19 mouse cellular contexts compared by ENCODE assay signal in the genomic region with DNA sequence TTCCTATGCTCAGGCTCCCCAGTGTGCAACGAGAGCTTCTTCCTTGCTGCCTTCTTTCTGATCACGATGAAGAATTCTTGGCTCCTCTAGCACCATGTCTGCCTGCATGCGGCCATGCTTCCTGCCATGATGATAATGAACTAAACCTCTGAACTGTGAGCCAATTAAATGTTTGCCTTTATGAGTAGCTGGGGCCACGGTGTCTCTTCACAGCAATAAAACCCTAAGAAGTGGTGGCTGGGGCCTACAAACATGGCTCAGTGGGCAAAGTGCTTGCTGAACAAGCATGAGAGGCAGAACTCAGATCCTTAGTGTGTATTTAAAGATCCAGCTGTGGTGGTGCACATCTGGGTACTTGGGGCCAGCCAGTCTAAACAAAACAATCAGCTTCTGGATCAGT. TPM values are rescaled to one million over a fixed set of nuclear protein-coding genes. Genes with fewer than 3 reads are reported as not detected.
DNase-seq lines count a peak whose midpoint lies in the region; ATAC-seq and TF ChIP-seq lines count a peak whose summit lies in the region.
"Had no signal": no experiment of that assay in that cellular context is flagged by ENCODE, and none has a peak within 500 bp of the region (broad histone marks: within the 10 kb centered on the region; RNA-seq: fewer than 3 reads in every experiment).

No protein-coding gene starts in this region.

- H3K36me3 ChIP-seq in kidney, postnatal 0 days (ENCODE audit: insufficient read depth, low read length) = no peaks in the 10 kb centered on the region
- no peaks in the 10 kb centered on the region for H3K36me3 ChIP-seq in intestine, embryonic 16.5 days (ENCODE audit: control insufficient read depth, insufficient read depth, low read length)
- H3K36me3 ChIP-seq in stomach, embryonic 14.5 days (ENCODE audit: control insufficient read depth, insufficient read depth, low read length) = no peaks in the 10 kb centered on the region
- H3K36me3 ChIP-seq in forebrain, embryonic 16.5 days (ENCODE audit: control insufficient read depth, insufficient read depth) = no peaks in the 10 kb centered on the region
- H3K36me3 ChIP-seq: embryonic facial prominence, embryonic 10.5 days; heart, embryonic 13.5 days had no signal

- no peak overlapping the region for H3K9ac ChIP-seq in kidney, postnatal 0 days (ENCODE audit: low read depth, low read length)
- no peak overlapping the region for H3K9ac ChIP-seq in intestine, embryonic 16.5 days (ENCODE audit: low read depth, low read length)
- no peak overlapping the region for H3K9ac ChIP-seq in stomach, embryonic 14.5 days (replicated peaks; ENCODE audit: low read depth, low read length)
- H3K9ac ChIP-seq in forebrain, embryonic 16.5 days (replicated peaks; ENCODE audit: low read depth, low read length) = no peak overlapping the region
- H3K9ac ChIP-seq: forebrain, embryonic 13.5 days; heart, embryonic 13.5 days had no signal

- no peak for TF ChIP-seq CTCF in kidney, postnatal 0 days (IDR thresholded peaks at IDR 0.05; ENCODE audit: low read depth)

- peaks cover 11% of the 10 kb centered on the region; the same call in 1 of the 2 replicates for H3K4me1 ChIP-seq in kidney, postnatal 0 days (replicated peaks; ENCODE audit: insufficient read depth, low read length)
- H3K4me1 ChIP-seq in intestine, embryonic 16.5 days (ENCODE audit: control insufficient read depth, insufficient read depth, low read length) = peaks cover 7% of the 10 kb centered on the region; the same call in 1 of the 2 replicates
- 0 out of 2 replicates have a peak, but pooled peaks cover 5% of the 10 kb centered on the region for H3K4me1 ChIP-seq in stomach, embryonic 14.5 days (ENCODE audit: control insufficient read depth, insufficient read depth, low read length)
- no peaks in the 10 kb centered on the region for H3K4me1 ChIP-seq in forebrain, embryonic 16.5 days (replicated peaks; ENCODE audit: control insufficient read depth, insufficient read depth, low read length)
- H3K4me1 ChIP-seq: embryonic facial prominence, embryonic 10.5 days; forebrain, embryonic 13.5 days had no signal

- no peak overlapping the region for H3K4me2 ChIP-seq in kidney, postnatal 0 days (ENCODE audit: low read length)
- H3K4me2 ChIP-seq in intestine, embryonic 16.5 days (ENCODE audit: low read depth, low read length) = no peak overlapping the region
- no peak overlapping the region for H3K4me2 ChIP-seq in stomach, embryonic 14.5 days (replicated peaks; ENCODE audit: low read depth, low read length)
- no peak overlapping the region for H3K4me2 ChIP-seq in forebrain, embryonic 16.5 days (ENCODE audit: low read length)
- H3K4me2 ChIP-seq: forebrain, embryonic 13.5 days; heart, embryonic 13.5 days had no signal

- peak overlapping the region; percentile 75 for H3K27ac ChIP-seq in kidney, postnatal 0 days
- H3K27ac ChIP-seq in intestine, embryonic 16.5 days (ENCODE audit: low read length) = no peak overlapping the region
- H3K27ac ChIP-seq in stomach, embryonic 14.5 days (ENCODE audit: low read length) = peak overlapping the region; percentile 63
- H3K27ac ChIP-seq in forebrain, embryonic 16.5 days (ENCODE audit: low read length) = no peak overlapping the region
- H3K27ac ChIP-seq: embryonic facial prominence, embryonic 10.5 days; forebrain, embryonic 13.5 days; heart, embryonic 13.5 days had no signal

- H3K9me3 ChIP-seq in kidney, postnatal 0 days (replicated peaks; ENCODE audit: low read length) = no peaks in the 10 kb centered on the region
- no peaks in the 10 kb centered on the region for H3K9me3 ChIP-seq in intestine, embryonic 16.5 days (ENCODE audit: control insufficient read depth, low read length)
- no peaks in the 10 kb centered on the region for H3K9me3 ChIP-seq in stomach, embryonic 14.5 days (ENCODE audit: control insufficient read depth, low read depth, low read length)
- no peaks in the 10 kb centered on the region for H3K9me3 ChIP-seq in forebrain, embryonic 16.5 days (ENCODE audit: control insufficient read depth, low read length)
- H3K9me3 ChIP-seq: embryonic facial prominence, embryonic 10.5 days; forebrain, embryonic 13.5 days; heart, embryonic 13.5 days had no signal

- H3K27me3 ChIP-seq in kidney, postnatal 0 days (ENCODE audit: insufficient read depth, low read length) = no peaks in the 10 kb centered on the region
- no peaks in the 10 kb centered on the region for H3K27me3 ChIP-seq in intestine, embryonic 16.5 days (replicated peaks; ENCODE audit: control insufficient read depth, insufficient read depth, low read length)
- no peaks in the 10 kb centered on the region for H3K27me3 ChIP-seq in stomach, embryonic 14.5 days (ENCODE audit: control insufficient read depth, insufficient read depth, low read length)
- no peaks in the 10 kb centered on the region for H3K27me3 ChIP-seq in forebrain, embryonic 16.5 days (replicated peaks; ENCODE audit: control insufficient read depth, insufficient read depth, low read length)
- H3K27me3 ChIP-seq: forebrain, embryonic 13.5 days; heart, embryonic 13.5 days had no signal

- H3K4me3 ChIP-seq in kidney, postnatal 0 days (replicated peaks; ENCODE audit: low read depth, low read length) = no peak overlapping the region
- no peak overlapping the region for H3K4me3 ChIP-seq in intestine, embryonic 16.5 days (ENCODE audit: low read length)
- no peak overlapping the region for H3K4me3 ChIP-seq in stomach, embryonic 14.5 days (ENCODE audit: low read depth, low read length)
- no peak overlapping the region for H3K4me3 ChIP-seq in forebrain, embryonic 16.5 days (replicated peaks; ENCODE audit: low read length)
- H3K4me3 ChIP-seq: embryonic facial prominence, embryonic 10.5 days; forebrain, embryonic 13.5 days; heart, embryonic 13.5 days had no signal

- 25% methylated on average over 4 of the region's 4 CpGs for WGBS in kidney, postnatal 0 days
- WGBS in intestine, embryonic 16.5 days = 52% methylated on average over 4 of the region's 4 CpGs
- 69% methylated on average over 4 of the region's 4 CpGs for whole genome bisulfite sequencing in stomach, embryonic 14.5 days
- 71% methylated on average over 4 of the region's 4 CpGs for WGBS in forebrain, embryonic 16.5 days

- no peak for DNase-seq in kidney, postnatal 0 days (ENCODE audit: low spot score)
- DNase-seq in kidney, postnatal 4 days = no peak
- DNase-seq in testis, postnatal 10 days (ENCODE audit: low spot score) = no peak
- DNase-seq: adrenal gland, adult 2 months; adrenal gland, postnatal 25 days; cerebellum, adult 18-20 months; cerebellum, adult 9-11 months; cerebellum, postnatal 36 days; gastrocnemius, postnatal 36 days; heart, adult 11 months; heart, postnatal 36 days had no signal

- no peak for ATAC-seq in kidney, postnatal 0 days (replicated peaks; ENCODE audit: low FRiP score, low read depth)
- peak; percentile 52 for ATAC-seq in intestine, embryonic 16.5 days
- ATAC-seq in stomach, embryonic 14.5 days (ENCODE audit: insufficient number of reproducible peaks, insufficient read depth, low FRiP score, low read depth) = no peak
- no peak for ATAC-seq in forebrain, embryonic 16.5 days
- ATAC-seq: forebrain, embryonic 13.5 days had no signal

RNA-seq across cellular contexts. Expression of a gene that starts 17.0 kb away (rescaled TPM):
- 1.0 and 1.6 TPM in 2 replicates for polyA plus RNA-seq in kidney, postnatal 0 days (2015; fragmentation: Nextera tagmentation; extraction: Ambion mirVana)
- polyA plus RNA-seq in intestine, embryonic 16.5 days (2015; fragmentation: Nextera tagmentation; extraction: Ambion mirVana) = 0.54 and 0.73 TPM in 2 replicates
- polyA plus RNA-seq in stomach, embryonic 14.5 days (2014; fragmentation: Nextera tagmentation; extraction: Ambion mirVana) = 0.74 and 1.1 TPM in 2 replicates
- 0.34 TPM in 1 of 2 replicates, not detected in the other for polyA plus RNA-seq in forebrain, embryonic 16.5 days (2015; fragmentation: Nextera tagmentation; extraction: Ambion mirVana)

RNA-seq across cellular contexts. Expression of a gene that starts 25.3 kb away (rescaled TPM):
- polyA plus RNA-seq in kidney, postnatal 0 days (2015; fragmentation: Nextera tagmentation; extraction: Ambion mirVana) = 1,072 and 1,147 TPM in 2 replicates
- 940 and 946 TPM in 2 replicates for polyA plus RNA-seq in intestine, embryonic 16.5 days (2015; fragmentation: Nextera tagmentation; extraction: Ambion mirVana)
- polyA plus RNA-seq in stomach, embryonic 14.5 days (2014; fragmentation: Nextera tagmentation; extraction: Ambion mirVana) = 613 and 651 TPM in 2 replicates
- polyA plus RNA-seq in forebrain, embryonic 16.5 days (2015; fragmentation: Nextera tagmentation; extraction: Ambion mirVana) = 480 and 516 TPM in 2 replicates

RNA-seq across cellular contexts. Expression of a gene that starts 44.0 kb away (rescaled TPM):
- polyA plus RNA-seq in kidney, postnatal 0 days (2015; fragmentation: Nextera tagmentation; extraction: Ambion mirVana) = 0.11 TPM in 1 of 2 replicates, not detected in the other
- 0.12 TPM in 1 of 2 replicates, not detected in the other for polyA plus RNA-seq in intestine, embryonic 16.5 days (2015; fragmentation: Nextera tagmentation; extraction: Ambion mirVana)
- polyA plus RNA-seq in stomach, embryonic 14.5 days (2014; fragmentation: Nextera tagmentation; extraction: Ambion mirVana) = not detected in 2 replicates
- 0.77 TPM in 1 of 2 replicates, not detected in the other for polyA plus RNA-seq in forebrain, embryonic 16.5 days (2015; fragmentation: Nextera tagmentation; extraction: Ambion mirVana)
- polyA plus RNA-seq: adrenal gland, adult 2 months; embryonic facial prominence, embryonic 10.5 days; embryonic facial prominence, embryonic 14.5 days; forebrain, embryonic 13.5 days; heart, embryonic 13.5 days; heart, postnatal 0 days had no signal

RNA-seq across cellular contexts. Expression of a gene that starts 48.3 kb away (rescaled TPM):
- 77.8 and 92.8 TPM in 2 replicates for polyA plus RNA-seq in kidney, postnatal 0 days (2015; fragmentation: Nextera tagmentation; extraction: Ambion mirVana)
- 94.8 and 98.3 TPM in 2 replicates for polyA plus RNA-seq in intestine, embryonic 16.5 days (2015; fragmentation: Nextera tagmentation; extraction: Ambion mirVana)
- 86.9 and 91.3 TPM in 2 replicates for polyA plus RNA-seq in stomach, embryonic 14.5 days (2014; fragmentation: Nextera tagmentation; extraction: Ambion mirVana)
- polyA plus RNA-seq in forebrain, embryonic 16.5 days (2015; fragmentation: Nextera tagmentation; extraction: Ambion mirVana) = 101 and 109 TPM in 2 replicates

Comparison
In these comparisons a context has a peak if more than half of its experiments do, and no peak if none do; other contexts are left out.
1. H3K27ac ChIP-seq: peak in kidney, postnatal 0 days (single experiment) and stomach, embryonic 14.5 days (single experiment); none in intestine, embryonic 16.5 days (single experiment) and forebrain, embryonic 16.5 days (single experiment).